Mouse (Mus musculus) cortical plate, adult 2 months (tissue): ENCODE measurements at regions not wholly inside any gene's neighbourhood (a gene's known extent, or its start where the extent isn't known, plus 50 kb on each side); places are given as distances from the start of the nearest gene placed in this dataset.

Experiments
- CTCF ChIP-seq: fragments of 200-500 bp; IDR thresholded peaks from 2 replicates; pipeline ENCODE4 v1.5.1; 2011; ENCODE audit warnings: mild to moderate bottlenecking, control low read depth, low read length; ENCODE audit not compliant: insufficient read depth; ENCODE audit errors: extremely low read depth
- POLR2A ChIP-seq: fragments of 200-500 bp; IDR thresholded peaks from 2 replicates; pipeline ENCODE4 v1.6.1; 2011; ENCODE audit warnings: mild to moderate bottlenecking, low read length, control low read depth; ENCODE audit not compliant: insufficient read depth; ENCODE audit errors: extremely low read depth

DNA sequence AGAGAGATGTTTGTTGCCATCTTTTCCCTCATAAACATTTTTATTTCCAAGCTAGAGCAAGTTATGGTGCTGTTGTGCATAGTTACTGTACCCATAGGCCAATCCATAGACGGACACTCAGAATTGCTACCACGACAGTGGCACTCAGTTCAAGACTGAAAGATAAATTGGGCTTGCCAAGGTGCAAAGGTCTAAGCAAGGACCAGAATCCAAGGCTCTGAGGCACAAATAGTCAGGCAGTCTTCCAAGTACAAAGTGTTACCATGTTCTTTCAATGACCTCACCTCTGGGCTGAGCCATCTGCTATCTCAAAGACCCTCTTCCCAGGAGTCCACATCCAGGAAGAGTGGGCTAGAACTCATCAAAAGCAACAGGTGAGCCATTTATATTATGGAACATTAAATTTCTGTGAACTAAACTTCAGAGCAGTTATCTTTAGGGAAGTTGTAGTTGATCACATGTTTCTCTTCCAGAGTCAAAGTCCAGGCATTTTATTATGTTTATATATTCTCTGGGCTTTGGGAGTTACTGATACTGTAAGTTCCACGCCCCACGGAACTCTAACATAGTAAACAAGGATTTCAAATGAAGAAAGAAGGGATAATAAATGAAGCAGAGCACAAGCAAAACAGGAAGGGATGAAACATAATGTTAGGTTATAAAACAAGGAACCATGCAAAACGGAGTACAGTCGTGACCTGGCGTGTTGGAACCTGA is 136.1 kb downstream of the Pcsk1 start:
- no peak for TF ChIP-seq POLR2A
- TF ChIP-seq CTCF = no peak
